Comparison of ENCODE assay signal across 7 mouse cellular contexts in the genomic region with DNA sequence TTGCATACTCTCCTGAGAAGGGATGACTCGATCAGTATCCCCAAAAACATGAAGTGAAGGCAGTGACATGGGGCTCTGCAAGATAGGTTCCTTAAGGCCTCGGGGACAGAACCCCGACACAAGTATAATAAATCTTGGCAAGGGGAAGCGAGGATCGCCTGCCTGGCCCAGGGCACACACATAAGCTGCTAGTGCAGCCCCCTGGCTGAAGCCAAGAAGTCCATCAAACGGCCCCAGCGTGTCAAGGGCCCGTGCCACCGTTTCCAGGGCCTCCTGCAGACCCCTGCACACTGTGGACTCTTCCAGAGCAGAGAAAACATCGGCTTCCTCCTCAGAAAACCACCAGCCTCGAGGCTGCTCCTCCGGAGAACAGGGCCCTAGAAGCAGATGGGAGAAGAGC. TPM values are rescaled to one million over a fixed set of nuclear protein-coding genes. Genes with fewer than 3 reads are reported as not detected.
DNase-seq lines count a peak whose midpoint lies in the region; ATAC-seq and TF ChIP-seq lines count a peak whose summit lies in the region.

No protein-coding gene starts in this region.

- H3K4me1 ChIP-seq in spleen, adult 2 months (ENCODE audit: control insufficient read depth, insufficient read depth, insufficient read length) = peaks cover 15% of the 10 kb centered on the region
- H3K4me1 ChIP-seq in forebrain, embryonic 13.5 days = peaks cover 30% of the 10 kb centered on the region
- H3K4me1 ChIP-seq in limb, embryonic 13.5 days = peaks cover 31% of the 10 kb centered on the region
- peaks cover 17% of the 10 kb centered on the region for H3K4me1 ChIP-seq in stomach, embryonic 15.5 days

- no peak for ATAC-seq in forebrain, embryonic 13.5 days
- ATAC-seq in limb, embryonic 13.5 days (ENCODE audit: low FRiP score, low read depth) = no peak
- ATAC-seq in stomach, embryonic 15.5 days (ENCODE audit: insufficient read depth, low FRiP score, low read depth) = no peak
- ATAC-seq in frontal cortex, adult (ENCODE audit: low TSS enrichment) = no peak

- peaks cover 4% of the 10 kb centered on the region for H3K27me3 ChIP-seq in spleen, adult 2 months (ENCODE audit: control insufficient read depth, insufficient read depth, low read length)
- H3K27me3 ChIP-seq in forebrain, embryonic 13.5 days = peaks cover 11% of the 10 kb centered on the region
- H3K27me3 ChIP-seq in limb, embryonic 13.5 days = peaks cover 13% of the 10 kb centered on the region
- no peaks in the 10 kb centered on the region for H3K27me3 ChIP-seq in stomach, embryonic 15.5 days (replicated peaks)

- H3K4me3 ChIP-seq in spleen, adult 2 months (ENCODE audit: extremely low read depth, insufficient read depth, insufficient read length) = peak overlapping the region; percentile 83
- peak overlapping the region; percentile 71 for H3K4me3 ChIP-seq in forebrain, embryonic 13.5 days
- H3K4me3 ChIP-seq in limb, embryonic 13.5 days = peak overlapping the region; percentile 85
- peak overlapping the region; percentile 78 for H3K4me3 ChIP-seq in stomach, embryonic 15.5 days (replicated peaks)

- H3K9ac ChIP-seq in forebrain, embryonic 13.5 days = peak overlapping the region; percentile 80
- peak overlapping the region; percentile 84 for H3K9ac ChIP-seq in limb, embryonic 13.5 days
- H3K9ac ChIP-seq in stomach, embryonic 15.5 days = peak overlapping the region; percentile 65; the same call in 1 of the 2 replicates

- no peaks in the 10 kb centered on the region; the same call in 1 of the 2 replicates for H3K36me3 ChIP-seq in spleen, adult 2 months (ENCODE audit: control insufficient read depth, insufficient read depth, low read length)
- peaks cover 41% of the 10 kb centered on the region; the same call in 1 of the 2 replicates for H3K36me3 ChIP-seq in forebrain, embryonic 13.5 days (ENCODE audit: poor library complexity, severe bottlenecking)
- H3K36me3 ChIP-seq in limb, embryonic 13.5 days = peaks cover 49% of the 10 kb centered on the region
- H3K36me3 ChIP-seq in stomach, embryonic 15.5 days = peaks cover 10% of the 10 kb centered on the region

- DNase-seq in spleen, adult 2 months (ENCODE audit: low read depth in 1 of 2, low spot score in 2 of 2) = no peak
- no peak for DNase-seq in spleen, postnatal 4 days (ENCODE audit: low spot score in 2 of 2)
- no peak for DNase-seq in layer of hippocampus, adult 18-20 months (ENCODE audit: low spot score in 2 of 2)

- WGBS in spleen, adult 2 months = 47% methylated on average over 12 of the region's 12 CpGs
- WGBS in forebrain, embryonic 13.5 days = 58% methylated on average over 12 of the region's 12 CpGs
- WGBS in limb, embryonic 13.5 days = 46% methylated on average over 12 of the region's 12 CpGs
- 43% methylated on average over 12 of the region's 12 CpGs for WGBS in stomach, embryonic 15.5 days

- TF ChIP-seq POLR2A in spleen, adult 2 months (IDR thresholded peaks at IDR 0.05; ENCODE audit: low read depth, low read length) = no peak

- peak overlapping the region; percentile 97 for H3K4me2 ChIP-seq in forebrain, embryonic 13.5 days
- H3K4me2 ChIP-seq in limb, embryonic 13.5 days (replicated peaks) = peak overlapping the region; percentile 98
- H3K4me2 ChIP-seq in stomach, embryonic 15.5 days = peak overlapping the region; percentile 78

- H3K9me3 ChIP-seq in forebrain, embryonic 13.5 days (replicated peaks) = no peaks in the 10 kb centered on the region
- no peaks in the 10 kb centered on the region for H3K9me3 ChIP-seq in limb, embryonic 13.5 days
- H3K9me3 ChIP-seq in stomach, embryonic 15.5 days = no peaks in the 10 kb centered on the region

- TF ChIP-seq CTCF in spleen, adult 2 months (IDR thresholded peaks at IDR 0.05; ENCODE audit: extremely low read depth, insufficient read depth, insufficient read length, insufficient replicate concordance) = no peak

- no peak overlapping the region for H3K27ac ChIP-seq in spleen, adult 2 months (ENCODE audit: insufficient read depth, low read length)
- H3K27ac ChIP-seq in forebrain, embryonic 13.5 days = peak overlapping the region; percentile 88; the same call in 1 of the 2 replicates
- H3K27ac ChIP-seq in limb, embryonic 13.5 days = peak overlapping the region; percentile 81
- H3K27ac ChIP-seq in stomach, embryonic 15.5 days = peak overlapping the region; percentile 85; the same call in 1 of the 2 replicates

RNA-seq across cellular contexts. Expression of gene Ovca2, which starts 0.6 kb away (rescaled TPM):
- polyA plus RNA-seq in spleen, adult 2 months (2012; rRNA removed) = 17.2 and 18.4 TPM in 2 replicates
- polyA plus RNA-seq in forebrain, embryonic 13.5 days (2015; fragmentation: Nextera tagmentation; extraction: Ambion mirVana) = 22.8 and 25.1 TPM in 2 replicates
- 27.8 and 29.5 TPM in 2 replicates for polyA plus RNA-seq in limb, embryonic 13.5 days (2015; fragmentation: Nextera tagmentation; extraction: Ambion mirVana)
- polyA plus RNA-seq in stomach, embryonic 15.5 days (2015; fragmentation: Nextera tagmentation; extraction: Ambion mirVana) = 21.0 and 22.2 TPM in 2 replicates
- total RNA-seq in layer of hippocampus, adult 18-20 months (2021) = 10 to 100 TPM; 18.3 to 20.5 TPM

RNA-seq across cellular contexts. Expression of gene Hic1, which starts 8.7 kb away (rescaled TPM):
- 9.2 and 13.2 TPM in 2 replicates for polyA plus RNA-seq in spleen, adult 2 months (2012; rRNA removed)
- 1.2 and 1.5 TPM in 2 replicates for polyA plus RNA-seq in forebrain, embryonic 13.5 days (2015; fragmentation: Nextera tagmentation; extraction: Ambion mirVana)
- polyA plus RNA-seq in limb, embryonic 13.5 days (2015; fragmentation: Nextera tagmentation; extraction: Ambion mirVana) = 28.2 and 29.3 TPM in 2 replicates
- 25.3 and 28.0 TPM in 2 replicates for polyA plus RNA-seq in stomach, embryonic 15.5 days (2015; fragmentation: Nextera tagmentation; extraction: Ambion mirVana)
- total RNA-seq in layer of hippocampus, adult 18-20 months (2021) = 1 to 10 TPM; 2.7 to 3.3 TPM

RNA-seq across cellular contexts. Expression of gene Dph1, which starts 13.0 kb away (rescaled TPM):
- polyA plus RNA-seq in spleen, adult 2 months (2012; rRNA removed) = 29.2 and 33.3 TPM in 2 replicates
- polyA plus RNA-seq in forebrain, embryonic 13.5 days (2015; fragmentation: Nextera tagmentation; extraction: Ambion mirVana) = 13.9 and 15.8 TPM in 2 replicates
- 23.9 and 24.9 TPM in 2 replicates for polyA plus RNA-seq in limb, embryonic 13.5 days (2015; fragmentation: Nextera tagmentation; extraction: Ambion mirVana)
- 18.4 and 21.3 TPM in 2 replicates for polyA plus RNA-seq in stomach, embryonic 15.5 days (2015; fragmentation: Nextera tagmentation; extraction: Ambion mirVana)
- 10 to 100 TPM; 33.2 to 33.9 TPM for total RNA-seq in layer of hippocampus, adult 18-20 months (2021)

RNA-seq across cellular contexts. Expression of gene Rtn4rl1, which starts 15.6 kb away (rescaled TPM):
- 11.1 and 12.7 TPM in 2 replicates for polyA plus RNA-seq in spleen, adult 2 months (2012; rRNA removed)
- polyA plus RNA-seq in forebrain, embryonic 13.5 days (2015; fragmentation: Nextera tagmentation; extraction: Ambion mirVana) = 2.2 and 2.6 TPM in 2 replicates
- 2.3 and 3.1 TPM in 2 replicates for polyA plus RNA-seq in limb, embryonic 13.5 days (2015; fragmentation: Nextera tagmentation; extraction: Ambion mirVana)
- 2.2 and 2.3 TPM in 2 replicates for polyA plus RNA-seq in stomach, embryonic 15.5 days (2015; fragmentation: Nextera tagmentation; extraction: Ambion mirVana)
- total RNA-seq in layer of hippocampus, adult 18-20 months (2021) = 100 to 1,000 TPM; 109 to 117 TPM
